Mouse (Mus musculus): ENCODE measurements around the gene Myadml2. TPM values are rescaled to one million over a fixed set of nuclear protein-coding genes. Genes with fewer than 3 reads are reported as not detected.

Myadml2 gene
- total RNA-seq, 2 experiments from 2014 or later: 3.9 to 8.7 TPM

DNA sequence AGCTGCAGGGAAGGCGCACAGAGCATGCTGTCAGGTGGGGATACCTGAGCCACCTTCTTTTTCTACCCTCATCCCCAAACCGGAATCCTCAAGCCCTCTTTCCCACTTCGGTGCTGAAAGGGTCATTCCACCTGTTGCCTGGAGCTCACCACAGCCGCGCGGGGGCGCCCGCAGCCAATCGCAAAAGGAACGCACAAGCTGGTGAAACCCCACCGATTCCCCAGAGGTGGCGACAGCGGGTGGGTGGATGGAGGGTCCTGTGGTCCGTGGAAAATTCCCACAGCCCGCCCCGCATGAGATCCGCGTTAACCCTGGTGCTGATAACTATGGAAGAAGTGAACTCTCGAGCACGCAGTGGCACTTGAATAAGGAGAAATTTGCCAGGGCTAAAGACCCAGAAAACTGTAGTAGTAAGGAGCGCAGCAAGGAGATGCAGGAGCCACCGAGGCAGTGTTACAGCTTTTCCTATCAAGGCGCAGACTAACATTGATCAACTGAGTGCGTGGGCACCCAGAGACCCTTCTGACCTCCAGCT is 11.0 kb upstream of the Myadml2 start:
- DNase-seq (ENCODE audit: low spot score in 2 of 2): peak; percentile 78 to 84
- H3K27ac ChIP-seq: no peak overlapping the region
- peak overlapping the region; percentile 49 for H3K4me3 ChIP-seq
- peak; percentile 89 for TF ChIP-seq CTCF (conservative IDR thresholded peaks at IDR 0.05)

DNA sequence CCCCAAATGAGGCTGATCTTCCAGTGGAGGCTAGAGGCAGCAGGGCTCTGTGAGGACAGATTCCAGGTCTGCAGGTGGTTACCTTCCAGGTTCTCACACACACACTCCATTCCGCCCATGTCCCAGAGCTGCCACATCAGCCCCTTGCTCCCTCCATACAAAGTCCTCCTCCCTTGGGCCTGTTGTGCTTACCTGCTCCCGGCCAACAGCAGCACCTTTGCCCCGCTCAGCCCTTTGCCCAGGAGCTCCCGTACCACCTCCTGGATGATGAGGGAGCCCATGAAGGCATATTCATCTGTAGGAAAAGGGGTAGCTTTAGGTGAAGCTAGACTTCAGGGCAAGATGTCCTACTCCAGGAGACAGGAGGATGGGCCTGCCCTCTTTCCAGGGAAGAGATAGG is 9.3 kb upstream of the Myadml2 start:
- TF ChIP-seq CTCF (conservative IDR thresholded peaks at IDR 0.05): no peak
- no peak for DNase-seq (ENCODE audit: low spot score in 2 of 2)
- no peak overlapping the region for H3K27ac ChIP-seq
- no peak overlapping the region for H3K4me3 ChIP-seq

DNA sequence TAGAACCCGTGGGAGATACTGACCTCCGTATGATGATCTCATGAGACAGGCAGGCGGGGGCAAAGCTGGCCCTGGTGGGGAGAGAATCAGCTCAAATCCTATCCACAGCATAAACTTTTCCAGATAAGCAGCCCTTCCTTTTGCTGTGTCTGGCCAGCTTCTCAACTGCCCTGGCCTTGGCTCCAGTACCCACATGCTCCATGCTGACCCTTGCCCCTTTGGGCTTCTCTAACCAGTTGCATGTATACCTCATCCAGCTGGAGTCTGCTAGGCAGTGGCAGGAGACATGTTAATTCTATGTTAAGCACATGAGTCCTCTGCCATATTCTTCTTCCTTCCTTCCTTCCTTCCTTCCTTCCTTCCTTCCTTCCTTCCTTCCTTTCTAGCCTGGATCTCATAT is 6.8 kb upstream of the Myadml2 start:
- no peak overlapping the region for H3K4me3 ChIP-seq
- DNase-seq (ENCODE audit: low spot score in 2 of 2): no peak
- no peak overlapping the region for H3K27ac ChIP-seq
- TF ChIP-seq CTCF (conservative IDR thresholded peaks at IDR 0.05): no peak

DNA sequence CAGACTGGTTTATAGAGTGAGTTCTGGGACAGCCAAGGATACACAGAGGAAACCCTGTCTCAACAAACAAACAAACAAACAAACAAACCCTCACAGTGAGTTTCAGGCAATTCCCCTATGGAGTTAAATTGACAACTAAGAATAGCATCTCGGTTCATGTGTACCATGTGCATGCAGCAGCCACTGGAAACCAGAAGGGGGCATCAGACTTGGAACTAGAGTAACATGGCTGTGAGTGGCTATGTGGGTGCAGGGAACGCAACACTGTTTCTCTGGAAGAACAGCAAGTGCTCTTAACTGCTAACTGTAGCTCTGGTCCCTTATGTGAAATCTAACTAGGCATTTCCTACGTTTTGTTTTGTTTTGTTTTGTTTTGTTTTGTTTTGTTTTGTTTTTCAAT is 3.9 kb upstream of the Myadml2 start:
- no peak for DNase-seq (ENCODE audit: low spot score in 2 of 2)
- Histone ChIP-seq H3K4me3 (no peak overlapping the region), H3K27ac (no peak overlapping the region)
- TF ChIP-seq CTCF (conservative IDR thresholded peaks at IDR 0.05): peak; percentile 64

DNA sequence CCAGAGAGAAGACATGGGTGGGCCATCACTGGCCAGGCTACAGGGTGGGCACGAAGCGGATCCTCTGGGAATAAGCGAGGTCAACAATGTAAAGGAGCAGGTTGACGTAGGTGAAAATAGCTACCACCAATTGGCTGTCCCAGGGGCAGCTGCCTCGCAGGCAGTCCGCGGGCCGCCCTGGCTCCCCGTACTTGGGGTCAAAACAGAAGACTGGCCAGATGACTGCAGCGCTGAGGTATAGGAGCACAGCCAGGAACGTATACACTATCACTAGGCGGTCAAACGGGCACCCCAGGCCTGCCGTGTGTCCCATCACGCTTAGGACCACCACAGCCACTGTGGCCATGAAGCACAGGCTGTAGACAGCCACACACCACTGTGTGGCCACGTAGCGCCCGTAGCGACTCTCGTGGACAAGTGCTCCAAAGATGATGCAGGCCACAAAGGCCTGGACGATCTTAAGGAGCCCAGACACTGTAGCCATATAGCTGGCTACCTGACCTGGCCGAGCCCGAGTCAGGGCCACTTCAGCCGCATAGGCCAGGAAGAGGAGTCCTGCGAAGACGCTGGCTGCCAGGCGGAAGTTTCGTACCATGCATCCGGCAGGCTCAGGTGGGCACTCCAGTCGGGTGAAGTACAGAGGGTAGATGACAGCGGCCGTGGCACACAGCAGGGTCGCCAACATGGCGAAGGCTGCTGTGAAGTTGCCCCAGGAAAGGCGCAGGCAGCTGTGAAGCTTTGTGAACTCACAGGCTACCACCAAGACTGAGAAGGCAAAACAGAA is 719 bp downstream of the Myadml2 start:
- peak overlapping the region; percentile 97 for H3K27ac ChIP-seq
- no peak for TF ChIP-seq CTCF (conservative IDR thresholded peaks at IDR 0.05)
- peak overlapping the region; percentile 54 for H3K4me3 ChIP-seq
- DNase-seq (ENCODE audit: low spot score in 2 of 2): no peak

DNA sequence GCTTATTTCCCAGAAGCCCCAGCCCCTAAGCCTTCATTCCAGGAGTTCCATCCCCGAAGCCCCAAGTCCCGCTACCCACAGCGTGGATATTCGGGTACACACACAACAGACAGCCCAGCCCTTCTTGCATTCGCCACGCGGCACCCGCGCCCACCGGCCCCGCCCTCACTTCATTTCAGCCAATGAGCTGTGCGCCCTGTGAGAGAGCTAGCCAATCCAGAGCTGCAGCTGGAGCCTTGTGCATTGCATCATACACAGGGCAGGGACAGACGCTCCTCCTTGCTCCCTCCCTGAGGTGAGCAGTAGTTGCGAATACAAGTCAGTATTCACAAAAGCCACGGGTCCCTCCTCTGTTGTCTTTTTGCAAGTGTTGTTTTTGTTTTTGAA is 4.4 kb downstream of the Myadml2 start, which contains the start of gene Pycr1:
Gene Pycr1 (minus strand): TSS at position 169 of the 387 bp plus-strand sequence.
- DNase-seq (ENCODE audit: low spot score in 2 of 2): peak; percentile 92 to 94
- no peak for TF ChIP-seq CTCF (conservative IDR thresholded peaks at IDR 0.05)
- no peak within 1 kb of the TSS for H3K27ac ChIP-seq
- H3K4me3 ChIP-seq: peak within 1 kb of the TSS; percentile 55

DNA sequence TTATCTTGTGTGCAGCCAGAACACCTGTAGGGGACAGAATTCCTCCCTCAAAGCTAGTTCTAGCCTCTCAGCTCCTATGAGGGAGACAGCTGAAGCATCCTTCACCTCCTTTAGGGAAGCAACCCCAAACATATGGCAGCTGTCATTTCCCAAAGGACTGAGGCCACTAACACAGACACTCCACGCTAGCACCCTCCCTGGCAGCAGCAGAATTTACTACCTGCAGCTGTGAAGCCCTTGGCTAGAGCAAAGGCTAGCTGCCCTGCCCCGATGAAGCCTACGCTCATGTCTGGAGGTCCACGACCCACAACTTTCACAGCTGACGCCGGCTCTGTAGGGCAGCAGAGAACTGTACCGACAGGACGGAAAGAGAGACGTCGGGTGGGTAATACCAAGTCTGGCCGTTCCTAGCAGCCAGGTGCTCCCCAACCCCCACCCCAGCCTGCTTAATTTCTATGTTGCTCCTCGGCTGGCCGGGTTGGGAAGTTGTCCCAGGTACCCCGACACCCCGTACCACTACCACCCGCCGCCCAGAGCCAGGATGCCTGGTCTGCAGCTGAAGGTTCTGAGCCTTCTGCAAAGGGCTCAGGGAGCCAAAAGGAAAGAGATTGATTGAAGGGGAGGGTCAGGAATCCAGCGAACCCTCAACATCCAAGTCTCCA is 4.9 kb downstream of the Myadml2 start:
- Histone ChIP-seq H3K4me3 (peak overlapping the region; percentile 55), H3K27ac (no peak overlapping the region)
- no peak for TF ChIP-seq CTCF (conservative IDR thresholded peaks at IDR 0.05)
- DNase-seq (ENCODE audit: low spot score in 2 of 2): no peak

DNA sequence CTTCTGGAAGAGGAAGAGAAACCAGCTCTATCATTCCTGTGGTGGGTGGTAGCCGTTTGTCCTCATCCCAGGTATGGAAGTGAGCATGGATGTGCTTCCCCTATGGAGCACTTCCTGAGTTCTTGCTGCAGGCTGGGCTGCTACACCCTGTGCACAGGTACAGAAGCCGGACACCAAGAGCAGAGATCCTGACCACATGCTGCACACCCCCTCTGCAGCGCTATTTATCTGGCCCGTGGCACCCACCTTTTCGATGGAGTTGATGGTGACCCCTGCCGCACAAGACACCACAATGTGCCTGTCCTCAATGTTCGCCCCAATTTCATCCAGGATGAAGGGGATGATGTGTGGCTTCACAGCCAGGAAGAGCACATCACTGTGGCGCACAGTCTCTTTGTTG is 6.1 kb downstream of the Myadml2 start:
- DNase-seq (ENCODE audit: low spot score in 2 of 2): no peak
- H3K27ac ChIP-seq: no peak overlapping the region
- TF ChIP-seq CTCF (conservative IDR thresholded peaks at IDR 0.05): no peak
- H3K4me3 ChIP-seq: no peak overlapping the region

DNA sequence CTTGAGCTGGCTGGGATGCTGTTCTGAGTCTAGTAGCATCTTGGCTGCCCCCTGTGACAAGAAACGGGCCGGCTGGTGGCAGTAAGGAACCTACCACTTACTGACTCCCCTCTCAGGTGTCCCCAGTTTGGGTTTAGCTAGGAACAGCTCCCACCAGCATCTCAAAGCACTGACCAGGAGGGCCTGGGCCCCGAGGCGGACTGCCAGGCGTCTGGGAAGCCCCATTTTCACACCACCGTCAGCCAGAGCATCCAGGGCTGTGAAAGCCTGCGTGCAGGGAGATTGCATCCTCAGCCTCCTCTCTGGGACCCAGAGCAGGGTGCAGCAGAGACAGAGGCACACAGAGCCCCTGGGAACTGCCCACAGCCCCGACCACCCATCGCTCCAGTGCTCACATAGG is 6.7 kb downstream of the Myadml2 start:
- Histone ChIP-seq H3K4me3 (no peak overlapping the region), H3K27ac (no peak overlapping the region)
- DNase-seq (ENCODE audit: low spot score in 2 of 2): no peak
- TF ChIP-seq CTCF (conservative IDR thresholded peaks at IDR 0.05): no peak

DNA sequence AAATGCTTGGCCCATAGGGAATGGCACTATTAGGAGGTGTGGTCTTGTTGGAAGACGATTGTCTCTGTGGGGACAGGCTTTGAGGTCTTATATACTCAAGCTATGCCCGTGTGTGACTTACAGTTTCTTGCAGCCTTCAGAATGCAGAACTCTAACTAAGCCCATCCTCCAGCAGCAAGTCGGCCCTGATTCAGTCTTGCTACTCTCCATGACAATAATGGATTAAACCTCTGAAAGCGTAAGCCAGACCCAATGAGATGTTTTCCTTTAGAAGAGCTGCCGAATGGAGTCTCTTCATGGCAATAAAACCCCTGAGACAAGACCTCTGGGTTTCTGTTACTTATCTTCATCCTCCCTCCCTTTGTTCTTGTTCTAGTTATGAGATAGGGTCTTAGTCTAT is 13.1 kb downstream of the Myadml2 start:
- DNase-seq (ENCODE audit: low spot score in 2 of 2): no peak
- Histone ChIP-seq H3K4me3 (no peak overlapping the region), H3K27ac (no peak overlapping the region)
- TF ChIP-seq CTCF (conservative IDR thresholded peaks at IDR 0.05): no peak

DNA sequence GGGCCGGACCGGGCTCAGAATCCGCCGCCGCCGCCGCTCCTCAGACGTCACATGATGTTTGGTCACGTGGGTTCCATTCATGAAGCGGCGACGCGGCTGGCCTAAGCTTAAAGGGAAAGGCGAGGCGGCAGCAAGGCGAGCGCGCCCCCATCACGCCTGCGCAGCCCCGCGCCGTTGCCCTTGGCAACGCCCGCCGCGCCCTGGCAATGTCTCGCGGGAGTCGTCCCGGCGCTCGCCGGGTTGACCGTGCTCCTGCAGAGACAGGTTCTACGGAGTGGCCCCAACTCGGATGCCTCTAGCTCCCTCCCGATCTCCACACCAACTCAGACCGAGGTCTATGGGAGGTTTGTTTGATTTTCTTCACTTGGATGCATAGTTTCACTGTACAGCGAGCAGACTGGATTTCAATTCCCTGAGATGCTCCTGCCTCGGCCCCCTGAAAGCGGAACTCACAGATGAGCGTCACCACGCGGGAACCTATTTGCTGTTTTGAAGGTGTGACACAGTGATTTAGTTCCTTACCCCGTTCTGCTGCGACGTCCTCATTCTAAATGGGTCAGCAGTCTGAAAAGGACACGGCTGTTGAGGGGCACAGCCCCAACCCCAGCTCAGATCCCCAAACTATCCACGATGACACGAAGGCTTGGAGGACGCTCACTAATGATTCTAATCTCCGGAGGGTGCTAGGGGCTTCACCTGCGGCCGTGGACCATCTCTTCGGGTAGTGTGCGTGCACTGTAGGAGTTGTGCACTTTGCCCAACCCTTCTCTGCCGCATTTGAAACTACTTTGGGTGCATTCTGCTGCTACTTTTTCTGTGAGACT is 14.2 kb downstream of the Myadml2 start, which contains the start of gene Mafg:
Gene Mafg (minus strand): TSS at position 81 of the 824 bp plus-strand sequence.
- DNase-seq (ENCODE audit: low spot score in 2 of 2): peak; percentile 92 to 93
- no peak for TF ChIP-seq CTCF (conservative IDR thresholded peaks at IDR 0.05)
- H3K27ac ChIP-seq: peak within 1 kb of the TSS; percentile 95
- peak within 1 kb of the TSS; percentile 88 for H3K4me3 ChIP-seq

DNA sequence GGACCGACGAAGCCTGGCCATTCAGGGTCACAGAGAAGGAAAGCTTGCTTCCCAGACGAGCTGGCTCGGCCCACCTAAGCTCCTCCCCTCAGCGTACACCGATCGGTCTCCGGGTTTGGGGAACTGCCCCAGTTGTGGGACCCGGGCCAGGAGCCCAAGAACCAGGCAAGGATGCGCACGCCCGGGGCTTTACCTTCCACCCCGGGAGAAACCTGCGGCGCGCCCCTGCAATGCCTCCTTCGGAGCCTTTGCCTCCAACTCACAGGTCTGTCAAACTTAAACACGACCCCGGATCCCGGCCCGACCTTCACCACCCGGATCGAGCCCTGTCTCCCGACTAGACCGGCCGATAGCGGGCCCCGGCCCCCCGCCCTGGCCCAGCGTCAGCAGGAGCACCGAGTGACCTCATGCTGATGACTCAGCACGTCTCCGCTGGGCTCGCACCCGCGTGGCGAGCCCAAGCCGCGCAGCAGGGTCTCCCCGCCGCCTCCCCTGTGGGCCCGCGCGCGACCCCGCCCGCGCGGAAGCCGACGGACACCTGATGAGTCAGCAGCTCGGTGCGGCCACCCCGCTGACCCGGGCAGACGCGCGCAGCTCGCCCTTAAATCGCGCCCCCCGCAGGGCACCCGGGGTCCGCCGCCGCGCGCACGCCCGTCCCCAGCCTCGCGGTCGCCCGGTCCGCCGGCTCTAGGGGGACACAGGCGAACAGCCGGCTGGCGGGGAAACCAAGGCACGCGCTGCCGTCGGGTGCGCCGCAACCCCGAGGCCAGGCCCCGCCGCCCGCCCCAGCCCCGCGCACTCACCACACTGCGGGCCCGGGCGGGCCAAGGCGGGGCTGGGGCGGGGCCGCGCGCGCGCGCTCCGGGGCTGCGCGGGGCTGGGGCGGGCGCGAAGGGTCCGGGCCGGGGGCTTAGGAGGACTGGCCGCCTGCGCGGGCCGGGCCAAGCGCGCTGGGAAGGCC is 15.1 kb downstream of the Myadml2 start:
- Histone ChIP-seq H3K27ac (peak overlapping the region; percentile 95), H3K4me3 (peak overlapping the region; percentile 88)
- peak; percentile 44 to 58 for DNase-seq (ENCODE audit: low spot score in 2 of 2)
- TF ChIP-seq CTCF (conservative IDR thresholded peaks at IDR 0.05): no peak; the same call in none of the 2 replicates
